Mouse (Mus musculus) myocyte (in vitro differentiated cells): ENCODE data around the gene Ccr10. TPM values are rescaled to one million over a fixed set of nuclear protein-coding genes. Genes with fewer than 3 reads are reported as not detected.

Source experiments
- H3K27me3 ChIP-seq: one replicate; pipeline ENCODE4 v1.6.1; 2011; ENCODE audit not compliant: control insufficient read depth, insufficient read depth, insufficient read length
- H3K36me3 ChIP-seq: one replicate; pipeline ENCODE4 v1.6.1; 2011; ENCODE audit not compliant: control insufficient read depth, insufficient read depth
- H3K4me2 ChIP-seq: one replicate; pipeline ENCODE4 v1.6.1; 2011; ENCODE audit warnings: low read depth, control low read depth
- H3K4me3 ChIP-seq: one replicate; pipeline ENCODE4 v1.5.1; 2011; ENCODE audit warnings: mild to moderate bottlenecking, control low read depth, moderate library complexity
- H3K79me2 ChIP-seq: one replicate; pipeline ENCODE4 v1.6.1; 2011; ENCODE audit not compliant: control insufficient read depth, insufficient read depth
- H3ac ChIP-seq: one replicate; pipeline ENCODE4 v1.6.1; 2011; ENCODE audit not compliant: control insufficient read depth, insufficient read length
- CEBPB ChIP-seq: IDR thresholded peaks from 2 replicates; pipeline ENCODE4 v1.6.1; 2011; ENCODE audit warnings: mild to moderate bottlenecking, moderate library complexity; ENCODE audit not compliant: poor library complexity, insufficient read depth, severe bottlenecking
- E2F4 ChIP-seq: IDR thresholded peaks from one replicate; pipeline ENCODE4 v1.6.1; 2011; ENCODE audit warnings: mild to moderate bottlenecking, control low read depth, moderate library complexity; ENCODE audit not compliant: insufficient read depth
- MAX ChIP-seq: IDR thresholded peaks from one replicate; pipeline ENCODE4 v1.6.1; 2011; ENCODE audit warnings: low read depth, mild to moderate bottlenecking, control low read depth
- MYOD1 ChIP-seq, 3 experiments: IDR thresholded peaks; one replicate each; pipeline ENCODE4 v1.6.1; 2011; ENCODE audit warnings: control low read depth in 2 of 3, low read depth in 2 of 3, mild to moderate bottlenecking in 2 of 3, moderate library complexity in 1 of 3; ENCODE audit not compliant: insufficient read length in 2 of 3, control insufficient read depth in 1 of 3
- MYOG ChIP-seq, 3 experiments: IDR thresholded peaks; one replicate each; pipeline ENCODE4 v1.6.1; 2011; ENCODE audit warnings: control low read depth in 2 of 3, low read depth in 2 of 3, mild to moderate bottlenecking in 2 of 3; ENCODE audit not compliant: insufficient read length in 2 of 3, control insufficient read depth in 1 of 3, insufficient read depth in 1 of 3
- POLR2A ChIP-seq: IDR thresholded peaks from one replicate; pipeline ENCODE4 v1.6.1; 2011; ENCODE audit warnings: low read depth, mild to moderate bottlenecking, control low read depth, moderate library complexity; ENCODE audit not compliant: insufficient read length
- POLR2AphosphoS2 ChIP-seq: IDR thresholded peaks from one replicate; pipeline ENCODE4 v1.6.1; 2011; ENCODE audit warnings: low read depth, control low read depth; ENCODE audit not compliant: insufficient read length
- REST ChIP-seq: IDR thresholded peaks from one replicate; pipeline ENCODE4 v1.6.1; 2011; ENCODE audit warnings: mild to moderate bottlenecking, control low read depth, moderate library complexity; ENCODE audit not compliant: insufficient read depth, insufficient read length
- SRF ChIP-seq: IDR thresholded peaks from one replicate; pipeline ENCODE4 v1.6.1; 2011; ENCODE audit warnings: low read depth; ENCODE audit not compliant: control insufficient read depth, insufficient read length
- TCF12 ChIP-seq: IDR thresholded peaks from one replicate; pipeline ENCODE4 v1.6.1; 2011; ENCODE audit warnings: mild to moderate bottlenecking, control low read depth; ENCODE audit not compliant: poor library complexity, insufficient read depth, severe bottlenecking
- TCF3 ChIP-seq: IDR thresholded peaks from one replicate; pipeline ENCODE4 v1.6.1; 2011; ENCODE audit warnings: low read depth, control low read depth; ENCODE audit not compliant: insufficient read length
- USF1 ChIP-seq: IDR thresholded peaks from one replicate; pipeline ENCODE4 v1.6.1; 2011; ENCODE audit warnings: low read depth, mild to moderate bottlenecking, control low read depth, moderate library complexity
- polyA plus RNA-seq: library from polyadenylated mRNA; unstranded; fragments of >200 nt; fragmentation: generic; extraction: Trizol; gene quantifications from one replicate; pipeline ENCODE4 v1.2.1, GENCODE M21; 2012; ENCODE audit warnings: missing spikeins

The Ccr10 gene
- polyA plus RNA-seq, 1 experiment = 0.56 TPM

DNA sequence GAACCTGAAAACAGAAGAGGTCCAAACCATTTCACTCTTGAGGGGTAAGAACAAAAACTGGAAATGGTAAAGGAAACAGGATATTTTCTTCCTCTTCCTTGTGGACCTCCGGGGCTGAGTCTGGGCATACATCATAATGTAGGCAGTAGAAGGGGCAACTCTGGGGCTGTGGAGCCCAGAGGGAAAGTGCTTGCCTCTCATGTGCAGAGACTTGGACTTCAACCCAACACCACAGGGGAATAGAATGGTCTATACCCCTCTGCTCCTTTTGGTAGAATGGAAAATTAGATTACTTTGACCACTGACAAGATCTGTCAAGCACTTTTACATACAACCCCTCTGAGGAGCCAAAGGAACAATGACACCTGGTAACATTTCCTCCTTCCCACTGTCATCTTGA is 19.9 kb upstream of the Ccr10 start:
- Histone ChIP-seq H3K4me2 (no peak overlapping the region), H3K27me3 (no peaks in the 10 kb centered on the region), H3K4me3 (no peak overlapping the region), H3K36me3 (peaks cover 16% of the 10 kb centered on the region), H3ac (no peak overlapping the region), H3K79me2 (no peaks in the 10 kb centered on the region)
- TF ChIP-seq MYOD1 (IDR thresholded peaks at IDR 0.05; ENCODE audit: control insufficient read depth in 1 of 3, insufficient read length in 2 of 3, low read depth in 2 of 3) (no peak), TCF3 (no peak), USF1 (no peak), E2F4 (no peak), POLR2AphosphoS2 (no peak), MAX (no peak), CEBPB (no peak), REST (no peak), TCF12 (no peak), POLR2A (no peak), SRF (no peak), MYOG (IDR thresholded peaks at IDR 0.05; ENCODE audit: control insufficient read depth in 1 of 3, insufficient read depth in 1 of 3, insufficient read length in 2 of 3, low read depth in 2 of 3) (no peak)

DNA sequence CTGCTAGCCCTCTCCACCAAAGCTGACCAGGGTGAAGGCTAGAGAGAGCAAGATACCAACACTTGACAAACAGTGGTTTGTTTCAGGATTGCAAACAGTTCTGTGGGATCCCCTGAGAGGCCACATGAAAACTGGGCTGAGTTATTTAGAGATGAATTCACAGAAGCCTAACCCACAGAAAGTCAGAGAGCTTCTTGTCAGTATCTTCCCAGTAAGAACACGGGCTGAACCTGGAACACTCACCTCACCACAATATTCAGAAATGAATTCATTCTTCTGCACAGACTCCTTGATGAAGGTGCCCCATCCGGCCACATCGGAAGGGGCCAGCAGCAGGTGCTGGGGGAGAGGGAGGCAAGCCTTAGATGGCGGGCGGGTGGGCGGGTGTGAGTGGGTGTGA is 19.4 kb upstream of the Ccr10 start:
- Histone ChIP-seq H3K4me2 (no peak overlapping the region), H3K36me3 (peaks cover 14% of the 10 kb centered on the region), H3K79me2 (no peaks in the 10 kb centered on the region), H3K4me3 (no peak overlapping the region), H3ac (no peak overlapping the region), H3K27me3 (no peaks in the 10 kb centered on the region)
- TF ChIP-seq MYOG (IDR thresholded peaks at IDR 0.05; ENCODE audit: control insufficient read depth in 1 of 3, insufficient read depth in 1 of 3, insufficient read length in 2 of 3, low read depth in 2 of 3) (no peak), POLR2A (no peak), REST (no peak), USF1 (no peak), TCF3 (no peak), CEBPB (no peak), MYOD1 (IDR thresholded peaks at IDR 0.05; ENCODE audit: control insufficient read depth in 1 of 3, insufficient read length in 2 of 3, low read depth in 2 of 3) (no peak), E2F4 (no peak), TCF12 (no peak), POLR2AphosphoS2 (no peak), SRF (no peak), MAX (no peak)

DNA sequence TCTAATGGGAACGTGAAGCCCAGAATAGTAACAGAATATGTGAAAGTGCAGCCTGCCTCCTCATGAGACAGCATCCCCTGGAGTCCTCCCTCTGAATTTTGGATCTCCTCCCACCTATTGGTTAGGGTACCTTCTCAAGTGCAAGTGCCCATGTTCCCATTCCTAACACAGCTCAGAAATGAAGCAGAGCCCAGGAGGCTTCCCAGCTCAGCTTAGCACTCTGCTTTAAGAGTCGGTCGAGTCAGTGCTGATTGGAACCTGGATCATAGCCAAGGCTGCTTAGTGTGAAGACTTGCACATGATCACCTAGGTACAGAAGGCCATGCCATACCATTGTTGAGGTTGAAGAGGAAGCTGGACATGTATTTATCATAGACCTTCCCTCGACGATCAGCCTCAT is 18.9 kb upstream of the Ccr10 start:
- H3ac ChIP-seq = no peak overlapping the region
- H3K79me2 ChIP-seq = no peaks in the 10 kb centered on the region
- H3K27me3 ChIP-seq = no peaks in the 10 kb centered on the region
- peaks cover 9% of the 10 kb centered on the region for H3K36me3 ChIP-seq
- no peak overlapping the region for H3K4me3 ChIP-seq
- TF ChIP-seq MYOD1 (IDR thresholded peaks at IDR 0.05; ENCODE audit: control insufficient read depth in 1 of 3, insufficient read length in 2 of 3, low read depth in 2 of 3) = no peak
- TF ChIP-seq MAX = no peak
- H3K4me2 ChIP-seq = no peak overlapping the region

DNA sequence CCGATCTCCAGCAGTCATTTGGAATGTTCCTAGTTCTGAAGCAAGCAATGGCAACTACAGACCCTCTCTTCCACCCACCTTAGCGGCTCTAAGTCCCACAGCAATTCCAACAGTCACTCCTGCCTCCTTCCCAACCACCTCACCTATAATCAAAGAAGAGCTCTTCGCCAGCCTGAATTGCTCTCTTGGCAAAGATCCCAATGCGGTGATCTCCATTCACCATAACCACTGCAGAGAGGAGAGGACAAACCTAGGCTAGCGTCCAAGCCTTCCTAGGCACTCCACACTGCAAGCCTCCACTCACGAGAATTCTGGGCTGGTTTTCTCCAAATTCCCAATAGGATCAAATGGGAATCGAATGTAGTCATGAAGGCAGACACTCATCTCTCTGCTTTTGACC is 17.8 kb upstream of the Ccr10 start:
- Histone ChIP-seq H3K4me2 (no peak overlapping the region), H3K36me3 (peaks cover 9% of the 10 kb centered on the region), H3K27me3 (no peaks in the 10 kb centered on the region), H3K79me2 (no peaks in the 10 kb centered on the region), H3K4me3 (no peak overlapping the region), H3ac (no peak overlapping the region)
- TF ChIP-seq MAX = no peak
- TF ChIP-seq POLR2A = no peak
- no peak for TF ChIP-seq MYOG (IDR thresholded peaks at IDR 0.05; ENCODE audit: control insufficient read depth in 1 of 3, insufficient read depth in 1 of 3, insufficient read length in 2 of 3, low read depth in 2 of 3)
- TF ChIP-seq MYOD1 (IDR thresholded peaks at IDR 0.05; ENCODE audit: control insufficient read depth in 1 of 3, insufficient read length in 2 of 3, low read depth in 2 of 3) = no peak
- TF ChIP-seq USF1 = no peak
- TF ChIP-seq E2F4 = no peak

DNA sequence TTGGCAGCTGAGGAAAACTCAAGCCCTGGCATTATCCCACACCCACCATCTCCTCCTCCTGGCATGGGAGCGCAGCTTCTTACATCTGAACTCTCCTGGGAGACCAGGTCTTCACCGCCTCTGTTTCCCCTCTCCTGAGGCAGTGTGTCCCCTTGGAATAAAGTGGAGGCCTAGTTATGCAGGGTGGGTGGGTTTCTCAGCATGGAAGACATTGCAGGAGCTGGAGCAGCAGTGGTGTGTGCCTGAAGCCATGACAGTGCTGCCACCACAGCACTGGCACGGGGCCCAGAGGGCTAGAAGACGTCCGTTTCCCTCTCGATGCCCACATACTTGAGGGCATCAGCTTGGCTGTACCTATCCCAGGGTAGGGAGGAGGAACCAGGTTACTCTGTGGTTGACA is 17.4 kb upstream of the Ccr10 start:
- H3K79me2 ChIP-seq = no peaks in the 10 kb centered on the region
- no peaks in the 10 kb centered on the region for H3K27me3 ChIP-seq
- H3ac ChIP-seq = no peak overlapping the region
- H3K4me2 ChIP-seq = no peak overlapping the region
- H3K36me3 ChIP-seq = peaks cover 4% of the 10 kb centered on the region
- no peak overlapping the region for H3K4me3 ChIP-seq
- TF ChIP-seq USF1 (no peak), TCF12 (no peak), MAX (no peak), E2F4 (no peak), POLR2AphosphoS2 (no peak), MYOD1 (IDR thresholded peaks at IDR 0.05; ENCODE audit: control insufficient read depth in 1 of 3, insufficient read length in 2 of 3, low read depth in 2 of 3) (no peak), CEBPB (no peak), POLR2A (no peak), MYOG (IDR thresholded peaks at IDR 0.05; ENCODE audit: control insufficient read depth in 1 of 3, insufficient read depth in 1 of 3, insufficient read length in 2 of 3, low read depth in 2 of 3) (no peak), REST (no peak)
